Mouse (Mus musculus) cerebral cortex, adult 2 months (tissue): ENCODE results near the gene Nek5.

Source experiments
- WGBS: fragments of 180-500 bp; shearing (Covaris S2); methylation state at CpG from one replicate; pipeline ENCODE4 v1.1.7; 2018; 5-methylcytosine and 5-hydroxymethylcytosine counted together

Nek5 gene

GRCm38 (mm10) chr8:22124220-22125152, at the start of gene Nek5:
Gene Nek5, minus strand, starts transcription at chr8:22125053.
- WGBS, result 2% methylated on average over 29 of the region's 29 CpGs

- WGBS, result 55% methylated on average over 5 of the region's 5 CpGs
Measured at GRCm38 (mm10) chr8:22169167-22169566, 44.3 kb upstream of the Nek5 start.

- WGBS, result 1% methylated on average over 42 of the region's 43 CpGs
Measured at GRCm38 (mm10) chr8:22166080-22166603, 41.3 kb upstream of the Nek5 start, which contains the start of gene Nek3. Gene Nek3, minus strand, starts transcription at chr8:22166435.

- WGBS, result 41% methylated on average over 10 of the region's 10 CpGs
Measured at GRCm38 (mm10) chr8:22165251-22166079, 40.6 kb upstream of the Nek5 start.

- 97% methylated on average over 10 of the region's 10 CpGs for WGBS
Measured at GRCm38 (mm10) chr8:22164431-22164830, 39.6 kb upstream of the Nek5 start.

GRCm38 (mm10) chr8:22162206-22162605, 37.4 kb upstream of the Nek5 start:
- 85% methylated on average over 8 of the region's 8 CpGs for WGBS

GRCm38 (mm10) chr8:22150345-22150663, 25.5 kb upstream of the Nek5 start:
- 43% methylated on average over 3 of the region's 3 CpGs for WGBS

GRCm38 (mm10) chr8:22149643-22150344, 24.9 kb upstream of the Nek5 start:
- WGBS, result 86% methylated on average over 11 of the region's 11 CpGs

GRCm38 (mm10) chr8:22148367-22148740, 23.5 kb upstream of the Nek5 start:
- 93% methylated on average over 7 of the region's 7 CpGs for WGBS

GRCm38 (mm10) chr8:22147706-22148366, 23.0 kb upstream of the Nek5 start:
- 82% methylated on average over 9 of the region's 9 CpGs for WGBS

GRCm38 (mm10) chr8:22145831-22146230, 21.0 kb upstream of the Nek5 start:
- 90% methylated on average over 6 of the region's 6 CpGs for WGBS

- 75% methylated on average over 1 of the region's 1 CpGs for WGBS
Measured at GRCm38 (mm10) chr8:22143764-22144491, 19.1 kb upstream of the Nek5 start.

- 85% methylated on average over 4 of the region's 4 CpGs for WGBS
Measured at GRCm38 (mm10) chr8:22142592-22142991, 17.7 kb upstream of the Nek5 start.

GRCm38 (mm10) chr8:22141836-22142385, 17.1 kb upstream of the Nek5 start:
- 66% methylated on average over 4 of the region's 4 CpGs for WGBS

- 66% methylated on average over 9 of the region's 9 CpGs for WGBS
Measured at GRCm38 (mm10) chr8:22136462-22136861, 11.6 kb upstream of the Nek5 start.

- 94% methylated on average over 5 of the region's 5 CpGs for WGBS
Measured at GRCm38 (mm10) chr8:22134750-22135135, 9.9 kb upstream of the Nek5 start.

- 74% methylated on average over 7 of the region's 7 CpGs for WGBS
Measured at GRCm38 (mm10) chr8:22134078-22134749, 9.4 kb upstream of the Nek5 start.

GRCm38 (mm10) chr8:22132062-22132461, 7.2 kb upstream of the Nek5 start:
- WGBS, result 93% methylated on average over 12 of the region's 12 CpGs

- 82% methylated on average over 4 of the region's 4 CpGs for WGBS
Measured at GRCm38 (mm10) chr8:22107020-22107419, 17.8 kb downstream of the Nek5 start.

GRCm38 (mm10) chr8:22091568-22091967, 33.3 kb downstream of the Nek5 start:
- 63% methylated on average over 8 of the region's 8 CpGs for WGBS
